In genomic region chr16:18377203-18377602, GRCm38 (mm10) we compare ENCODE assay signal across 11 mouse cellular contexts. TPM values are rescaled to one million over a fixed set of nuclear protein-coding genes. Genes with fewer than 3 reads are reported as not detected.
A peak's percentile ranks its signal among the peaks of the same experiment; 100 is the strongest.
DNase-seq lines count a peak whose midpoint lies in the region; ATAC-seq and TF ChIP-seq lines count a peak whose summit lies in the region.
"Had no signal": no experiment of that assay in that cellular context is flagged by ENCODE, and none has a peak within 500 bp of the region (broad histone marks: within the 10 kb centered on the region; RNA-seq: fewer than 3 reads in every experiment).

No protein-coding gene starts in this region.

- no peaks in the 10 kb centered on the region for H3K36me3 ChIP-seq in heart, postnatal 0 days (replicated peaks; ENCODE audit: control insufficient read depth, insufficient read depth, low read length)
- H3K36me3 ChIP-seq in CH12.LX (replicated peaks in 1 of 2; ENCODE audit: control insufficient read depth in 1 of 2, insufficient read depth in 1 of 2, low read length in 1 of 2), result no peaks in the 10 kb centered on the region
- no peaks in the 10 kb centered on the region for H3K36me3 ChIP-seq in liver, embryonic 11.5 days (ENCODE audit: control insufficient read depth, insufficient read depth, low read length)
- H3K36me3 ChIP-seq in limb, embryonic 10.5 days, result no peaks in the 10 kb centered on the region

- no peaks in the 10 kb centered on the region for H3K27me3 ChIP-seq in heart, postnatal 0 days (ENCODE audit: control insufficient read depth, insufficient read depth, low read length)
- no peaks in the 10 kb centered on the region for H3K27me3 ChIP-seq in CH12.LX (replicated peaks)
- H3K27me3 ChIP-seq in liver, embryonic 11.5 days (replicated peaks; ENCODE audit: control insufficient read depth, insufficient read depth, low read length), result no peaks in the 10 kb centered on the region
- no peaks in the 10 kb centered on the region for H3K27me3 ChIP-seq in limb, embryonic 10.5 days (ENCODE audit: low read depth, poor library complexity, severe bottlenecking)

- TF ChIP-seq POLR2A in CH12.LX (IDR thresholded peaks at IDR 0.05; ENCODE audit: low read depth, low read length), result no peak

- no peak overlapping the region for H3K27ac ChIP-seq in heart, postnatal 0 days (ENCODE audit: low read depth)
- H3K27ac ChIP-seq in CH12.LX (ENCODE audit: insufficient read depth, low read depth), result no peak overlapping the region
- peak overlapping the region; percentile 28; the same call in 1 of the 2 replicates for H3K27ac ChIP-seq in liver, embryonic 11.5 days (ENCODE audit: low read depth, low read length)
- no peak overlapping the region for H3K27ac ChIP-seq in limb, embryonic 10.5 days
- H3K27ac ChIP-seq: heart, adult 2 months had no signal

- TF ChIP-seq RAD21 in CH12.LX (IDR thresholded peaks at IDR 0.05; ENCODE audit: low read depth, low read length), result no peak

- TF ChIP-seq CTCF in heart, postnatal 0 days (IDR thresholded peaks at IDR 0.05; ENCODE audit: low read depth), result no peak
- no peak for TF ChIP-seq CTCF in CH12.LX (conservative IDR thresholded peaks at IDR 0.05 in 1 of 2, IDR thresholded peaks at IDR 0.05 in 1 of 2; ENCODE audit: low read depth in 2 of 2, low read length in 2 of 2)

- H3K9me3 ChIP-seq in heart, postnatal 0 days (replicated peaks; ENCODE audit: control insufficient read depth, low read length), result no peaks in the 10 kb centered on the region
- H3K9me3 ChIP-seq in CH12.LX (replicated peaks; ENCODE audit: low read length), result no peaks in the 10 kb centered on the region
- H3K9me3 ChIP-seq in liver, embryonic 11.5 days (ENCODE audit: control insufficient read depth, low read length), result no peaks in the 10 kb centered on the region
- no peaks in the 10 kb centered on the region for H3K9me3 ChIP-seq in limb, embryonic 10.5 days (replicated peaks)

- dilution Hi-C loops in CH12.LX (cut with MboI; ENCODE audit: extremely low pct_ligation_motif_present, extremely low pct_unique_long_range_greater_than_20kb, low sequenced_read_pairs), result no loop called here

- H3K4me1 ChIP-seq in heart, postnatal 0 days (ENCODE audit: control insufficient read depth, insufficient read depth), result peaks cover 17% of the 10 kb centered on the region
- peaks cover 8 to 14% of the 10 kb centered on the region in 2 experiments for H3K4me1 ChIP-seq in CH12.LX (ENCODE audit: control insufficient read depth in 1 of 2, insufficient read depth in 2 of 2)
- H3K4me1 ChIP-seq in liver, embryonic 11.5 days (replicated peaks; ENCODE audit: control insufficient read depth, insufficient read depth, low read length), result peaks cover 14% of the 10 kb centered on the region
- H3K4me1 ChIP-seq in limb, embryonic 10.5 days, result peaks cover 38% of the 10 kb centered on the region

- H3K4me2 ChIP-seq in heart, postnatal 0 days (ENCODE audit: low read depth, low read length), result no peak overlapping the region
- H3K4me2 ChIP-seq in CH12.LX (ENCODE audit: insufficient read depth, low read depth, poor library complexity, severe bottlenecking), result no peak overlapping the region
- H3K4me2 ChIP-seq in liver, embryonic 11.5 days, result no peak overlapping the region

- TF ChIP-seq EP300 in heart, postnatal 0 days (IDR thresholded peaks at IDR 0.05; ENCODE audit: low read depth), result no peak
- TF ChIP-seq EP300 in CH12.LX (IDR thresholded peaks at IDR 0.05; ENCODE audit: low read length), result peak; percentile 30; the same call in 1 of the 2 replicates

- in situ Hi-C loops in CH12.LX (cut with MboI; ENCODE audit: low pct_ligation_motif_present, low pct_unique_long_range_greater_than_20kb, low sequenced_read_pairs), result no loop called here

- H3K4me3 ChIP-seq in heart, postnatal 0 days (ENCODE audit: low read depth, low read length), result no peak overlapping the region
- H3K4me3 ChIP-seq in CH12.LX (replicated peaks in 1 of 3; ENCODE audit: low read depth in 2 of 3, low read length in 2 of 3, poor library complexity in 1 of 3), result no peak overlapping the region
- no peak overlapping the region for H3K4me3 ChIP-seq in liver, embryonic 11.5 days (ENCODE audit: low read depth, low read length)
- H3K4me3 ChIP-seq in limb, embryonic 10.5 days, result no peak overlapping the region
- H3K4me3 ChIP-seq: heart, adult 2 months had no signal

- 29% methylated on average over 3 of the region's 3 CpGs for WGBS in heart, postnatal 0 days
- WGBS in liver, embryonic 11.5 days, result 19% methylated on average over 3 of the region's 3 CpGs
- 51% methylated on average over 3 of the region's 3 CpGs for WGBS in limb, embryonic 10.5 days

- no peak overlapping the region for H3K9ac ChIP-seq in heart, postnatal 0 days (replicated peaks; ENCODE audit: low read depth, low read length)
- H3K9ac ChIP-seq in CH12.LX (ENCODE audit: insufficient read depth, low read depth), result no peak overlapping the region
- H3K9ac ChIP-seq in liver, embryonic 11.5 days (ENCODE audit: low read depth, low read length), result peak overlapping the region; percentile 45; the same call in 1 of the 2 replicates

- ATAC-seq in heart, postnatal 0 days (ENCODE audit: insufficient read depth, low read depth), result peak; percentile 71
- ATAC-seq in liver, embryonic 11.5 days (replicated peaks; ENCODE audit: low FRiP score), result peak; percentile 78
- ATAC-seq: lung, postnatal 0 days had no signal

- no peaks in the 10 kb centered on the region for H3K79me2 ChIP-seq in CH12.LX (replicated peaks; ENCODE audit: control insufficient read depth, extremely low read depth, insufficient read depth, poor library complexity, severe bottlenecking)

- no peak for DNase-seq in heart, postnatal 0 days (ENCODE audit: low spot score)
- no peak for DNase-seq in heart, adult 9 months (ENCODE audit: low spot score in 2 of 2)
- peak; percentile 40 for DNase-seq in CH12.LX (ENCODE audit: extremely low read depth)
- peak; percentile 61 for DNase-seq in embryo, embryonic 10.5 days (ENCODE audit: low spot score)
- DNase-seq in liver, embryonic 11.5 days (ENCODE audit: low spot score), result no peak
- DNase-seq in cerebellum, adult 11-12 months, result no peak
- no peak for DNase-seq in limb, embryonic 10.5 days (ENCODE audit: low spot score)
- DNase-seq in right cerebral cortex, postnatal 4 days, result no peak
- DNase-seq: heart, adult 2 months; layer of hippocampus, adult 9-11 months had no signal

TF ChIP-seq in CH12.LX, 34 proteins besides CTCF, POLR2A, EP300 and RAD21 (continues in another document):
- TF ChIP-seq BHLHE40 (IDR thresholded peaks at IDR 0.05; ENCODE audit: low read depth, low read length), result peak; percentile 27; the same call in 1 of the 2 replicates
- no peak for TF ChIP-seq GABPA (IDR thresholded peaks at IDR 0.05; ENCODE audit: insufficient replicate concordance, low read depth, low read length)
- peak; percentile 74 for TF ChIP-seq USF1 (IDR thresholded peaks at IDR 0.05; ENCODE audit: low read depth, low read length)
- TF ChIP-seq ZKSCAN1 (IDR thresholded peaks at IDR 0.05; ENCODE audit: borderline replicate concordance, low read depth, low read length), result no peak
- no peak for TF ChIP-seq MAX (IDR thresholded peaks at IDR 0.05; ENCODE audit: low read length)
- no peak for TF ChIP-seq MEF2A (IDR thresholded peaks at IDR 0.05; ENCODE audit: borderline replicate concordance, low read depth, low read length)
- no peak for TF ChIP-seq CHD2 (IDR thresholded peaks at IDR 0.05; ENCODE audit: low read length)
- no peak for TF ChIP-seq KAT2A (IDR thresholded peaks at IDR 0.05; ENCODE audit: insufficient replicate concordance, low read length)
- no peak for TF ChIP-seq CHD1 (IDR thresholded peaks at IDR 0.05; ENCODE audit: low read depth, low read length)
- peak; percentile 40 for TF ChIP-seq USF2 (conservative IDR thresholded peaks at IDR 0.05; ENCODE audit: low read depth, low read length)
- no peak for TF ChIP-seq POLR2AphosphoS2 (IDR thresholded peaks at IDR 0.05; ENCODE audit: low read depth, low read length)
- TF ChIP-seq HCFC1 (IDR thresholded peaks at IDR 0.05; ENCODE audit: low read depth, low read length), result no peak

RNA-seq across cellular contexts. Expression of gene Arvcf, which starts 29.2 kb away (rescaled TPM):
- 62.1 and 95.5 TPM in 2 replicates for total RNA-seq in heart, postnatal 0 days (2014; rRNA removed; ENCODE audit: low replicate concordance)
- 22.5 and 22.6 TPM in 2 replicates for polyA plus RNA-seq in heart, postnatal 0 days (2015; fragmentation: Nextera tagmentation; extraction: Ambion mirVana)
- total RNA-seq in CH12.LX (2012; rRNA removed), result 2.9 and 7.5 TPM in 2 replicates
- total RNA-seq in CH12.LX (2014; rRNA removed), result 1.1 and 3.3 TPM in 2 replicates
- polyA plus RNA-seq in CH12.LX (2012; ENCODE audit: insufficient read length, low read depth), result 3.5 and 3.9 TPM in 2 replicates
- 13.8 and 15.5 TPM in 2 replicates for polyA plus RNA-seq in liver, embryonic 11.5 days (2014; fragmentation: Nextera tagmentation; extraction: Ambion mirVana)
- polyA plus RNA-seq in limb, embryonic 10.5 days (2016; fragmentation: Nextera tagmentation; extraction: Ambion mirVana), result 44.8 and 56.1 TPM in 2 replicates

RNA-seq across cellular contexts. Expression of gene Tango2, which starts 29.3 kb away (rescaled TPM):
- 55.3 and 56.9 TPM in 2 replicates for total RNA-seq in heart, postnatal 0 days (2014; rRNA removed; ENCODE audit: low replicate concordance)
- polyA plus RNA-seq in heart, postnatal 0 days (2015; fragmentation: Nextera tagmentation; extraction: Ambion mirVana), result 65.8 and 69.0 TPM in 2 replicates
- total RNA-seq in CH12.LX (2012; rRNA removed) (9.6 and 11.2 TPM in 2 replicates), CH12.LX (2014; rRNA removed) (3.1 and 3.8 TPM in 2 replicates)
- 10.8 and 13.2 TPM in 2 replicates for polyA plus RNA-seq in CH12.LX (2012; ENCODE audit: insufficient read length, low read depth)
- 104 and 109 TPM in 2 replicates for polyA plus RNA-seq in liver, embryonic 11.5 days (2014; fragmentation: Nextera tagmentation; extraction: Ambion mirVana)
- 20.2 and 23.7 TPM in 2 replicates for polyA plus RNA-seq in limb, embryonic 10.5 days (2016; fragmentation: Nextera tagmentation; extraction: Ambion mirVana)

RNA-seq across cellular contexts. Expression of gene Txnrd2, which starts 49.0 kb away (rescaled TPM):
- 12.7 and 14.7 TPM in 2 replicates for total RNA-seq in heart, postnatal 0 days (2014; rRNA removed; ENCODE audit: low replicate concordance)
- polyA plus RNA-seq in heart, postnatal 0 days (2015; fragmentation: Nextera tagmentation; extraction: Ambion mirVana), result 40.0 and 41.2 TPM in 2 replicates
- 19.4 and 22.0 TPM in 2 replicates for total RNA-seq in CH12.LX (2012; rRNA removed)
- total RNA-seq in CH12.LX (2014; rRNA removed), result 14.6 and 15.1 TPM in 2 replicates
- 24.1 and 32.2 TPM in 2 replicates for polyA plus RNA-seq in CH12.LX (2012; ENCODE audit: insufficient read length, low read depth)
- polyA plus RNA-seq in liver, embryonic 11.5 days (2014; fragmentation: Nextera tagmentation; extraction: Ambion mirVana), result 83.7 and 91.8 TPM in 2 replicates
- 29.6 and 32.2 TPM in 2 replicates for polyA plus RNA-seq in limb, embryonic 10.5 days (2016; fragmentation: Nextera tagmentation; extraction: Ambion mirVana)

RNA-seq across cellular contexts. Expression of gene Comt, which starts 49.4 kb away (rescaled TPM):
- total RNA-seq in heart, postnatal 0 days (2014; rRNA removed; ENCODE audit: low replicate concordance), result 160 and 168 TPM in 2 replicates
- polyA plus RNA-seq in heart, postnatal 0 days (2015; fragmentation: Nextera tagmentation; extraction: Ambion mirVana), result 155 and 158 TPM in 2 replicates
- total RNA-seq in CH12.LX (2012; rRNA removed) (81.3 and 84.8 TPM in 2 replicates), CH12.LX (2014; rRNA removed) (91.6 and 98.9 TPM in 2 replicates)
- polyA plus RNA-seq in CH12.LX (2012; ENCODE audit: insufficient read length, low read depth), result 69.7 and 74.0 TPM in 2 replicates
- 140 and 141 TPM in 2 replicates for polyA plus RNA-seq in liver, embryonic 11.5 days (2014; fragmentation: Nextera tagmentation; extraction: Ambion mirVana)
- polyA plus RNA-seq in limb, embryonic 10.5 days (2016; fragmentation: Nextera tagmentation; extraction: Ambion mirVana), result 54.7 and 61.1 TPM in 2 replicates

Comparison
In these comparisons a context has a peak if more than half of its experiments do, and no peak if none do; other contexts are left out.
1. DNase-seq: peak in CH12.LX (single experiment) and embryo, embryonic 10.5 days (single experiment); none in heart, postnatal 0 days (single experiment), heart, adult 9 months (0 of 2), liver, embryonic 11.5 days (single experiment), cerebellum, adult 11-12 months (single experiment), limb, embryonic 10.5 days (single experiment) and right cerebral cortex, postnatal 4 days (single experiment).